31 mouse cellular contexts compared by ENCODE assay signal in the genomic region with DNA sequence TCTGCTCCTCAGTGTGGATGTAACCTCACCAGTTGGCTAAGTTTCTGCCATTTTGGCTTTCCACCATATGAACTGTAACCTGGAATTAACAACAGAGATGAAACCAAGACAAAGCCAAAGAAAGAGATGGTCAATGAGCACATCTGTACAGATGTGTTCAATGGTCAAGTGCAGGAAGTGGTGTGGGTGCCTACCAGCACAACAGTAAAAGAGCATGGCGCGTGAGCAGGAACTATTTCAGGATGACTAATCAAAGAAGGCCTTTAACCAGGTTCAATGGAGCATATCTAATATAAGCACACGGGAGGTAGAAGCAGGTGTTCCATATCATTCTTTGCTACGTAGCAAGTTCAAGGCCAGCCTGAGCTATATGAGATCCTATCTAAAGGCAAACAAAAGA.
"Had no signal": no experiment of that assay in that cellular context is flagged by ENCODE, and none has a peak within 500 bp of the region (broad histone marks: within the 10 kb centered on the region; RNA-seq: fewer than 3 reads in every experiment).

No protein-coding gene starts in this region.

- H3K9me3 ChIP-seq: heart, embryonic 12.5 days; heart, embryonic 13.5 days; heart, embryonic 15.5 days; hindbrain, embryonic 10.5 days; hindbrain, embryonic 12.5 days; hindbrain, embryonic 13.5 days; hindbrain, embryonic 15.5 days; intestine, embryonic 15.5 days; kidney, embryonic 15.5 days had no signal

- H3K9ac ChIP-seq: heart, embryonic 12.5 days; heart, embryonic 13.5 days; heart, embryonic 15.5 days; hindbrain, embryonic 12.5 days; hindbrain, embryonic 13.5 days; hindbrain, embryonic 14.5 days; hindbrain, embryonic 15.5 days; intestine, embryonic 15.5 days; kidney, embryonic 15.5 days had no signal

- H3K4me2 ChIP-seq: heart, embryonic 11.5 days; heart, embryonic 12.5 days; heart, embryonic 13.5 days; heart, embryonic 15.5 days; hindbrain, embryonic 12.5 days; hindbrain, embryonic 13.5 days; hindbrain, embryonic 14.5 days; hindbrain, embryonic 15.5 days; intestine, embryonic 15.5 days; kidney, embryonic 15.5 days had no signal

- H3K36me3 ChIP-seq: heart, embryonic 12.5 days; heart, embryonic 13.5 days; heart, embryonic 15.5 days; hindbrain, embryonic 10.5 days; hindbrain, embryonic 12.5 days; hindbrain, embryonic 13.5 days; hindbrain, embryonic 15.5 days; intestine, embryonic 15.5 days; kidney, embryonic 15.5 days had no signal

- H3K27me3 ChIP-seq: heart, embryonic 12.5 days; heart, embryonic 13.5 days; heart, embryonic 15.5 days; hindbrain, embryonic 12.5 days; hindbrain, embryonic 13.5 days; hindbrain, embryonic 15.5 days; intestine, embryonic 15.5 days; kidney, embryonic 15.5 days had no signal

- H3K4me3 ChIP-seq: heart, embryonic 12.5 days; heart, embryonic 13.5 days; heart, embryonic 15.5 days; hindbrain, embryonic 10.5 days; hindbrain, embryonic 12.5 days; hindbrain, embryonic 13.5 days; hindbrain, embryonic 15.5 days; intestine, embryonic 15.5 days; kidney, embryonic 15.5 days; layer of hippocampus, adult 2 months; left cerebral cortex, adult 2 months had no signal

- DNase-seq: heart, postnatal 10 days; heart, postnatal 14 days; heart, postnatal 36 days; heart, postnatal 4 days; kidney, adult 11 months; kidney, adult 18-20 months; kidney, adult 2 months; kidney, adult 8-10 months; kidney, adult 9 months; kidney, postnatal 10 days; kidney, postnatal 14 days; kidney, postnatal 25 days; kidney, postnatal 36 days; kidney, postnatal 4 days; layer of hippocampus, adult 9-11 months; layer of hippocampus, postnatal 36 days had no signal

- H3K4me1 ChIP-seq: hindbrain, embryonic 10.5 days; hindbrain, embryonic 12.5 days; hindbrain, embryonic 13.5 days; hindbrain, embryonic 15.5 days; intestine, embryonic 15.5 days had no signal

- H3K27ac ChIP-seq: heart, embryonic 13.5 days; heart, embryonic 15.5 days; hindbrain, embryonic 10.5 days; hindbrain, embryonic 12.5 days; hindbrain, embryonic 13.5 days; hindbrain, embryonic 14.5 days; hindbrain, embryonic 15.5 days; hindbrain, postnatal 0 days; intestine, embryonic 15.5 days; kidney, embryonic 15.5 days; kidney, postnatal 0 days; layer of hippocampus, adult 2 months; left cerebral cortex, adult 2 months had no signal
